Comparison of ENCODE assay signal across 8 mouse cellular contexts in genomic region chr2:165034131-165035057, GRCm38 (mm10). TPM values are rescaled to one million over a fixed set of nuclear protein-coding genes. Genes with fewer than 3 reads are reported as not detected.
DNase-seq lines count a peak whose midpoint lies in the region; ATAC-seq lines count a peak whose summit lies in the region.

Gene Ncoa5 (minus strand): TSS chr2:165034867.

- peak within 1 kb of the TSS; percentile 93 for H3K4me3 ChIP-seq in hindbrain, embryonic 16.5 days (ENCODE audit: low read length)
- peak within 1 kb of the TSS; percentile 51 for H3K4me3 ChIP-seq in macrophage (ENCODE audit: inconsistent target)

- H3K27me3 ChIP-seq in hindbrain, embryonic 16.5 days (replicated peaks; ENCODE audit: control insufficient read depth, insufficient read depth, low read length) = no peaks in the 10 kb centered on the region

- H3K9me3 ChIP-seq in hindbrain, embryonic 16.5 days (ENCODE audit: control insufficient read depth, low read length) = no peaks in the 10 kb centered on the region

- peak; percentile 97 for DNase-seq in T-cell, adult 2 months (ENCODE audit: low spot score)
- peak; percentile 96 to 97 for DNase-seq in cerebellum, postnatal 36 days
- peak; percentile 98 for DNase-seq in gastrocnemius, adult 18-20 months (ENCODE audit: low spot score)
- DNase-seq in left cerebral cortex, adult 18-20 months (ENCODE audit: low spot score in 2 of 2) = peak; percentile 98 to 99
- peak; percentile 98 for DNase-seq in right cerebral cortex, adult 18-20 months
- DNase-seq in urinary bladder, postnatal 10 days (ENCODE audit: low spot score) = peak; percentile 93

- peaks cover 49% of the 10 kb centered on the region for H3K79me2 ChIP-seq in macrophage (ENCODE audit: inconsistent target)

- WGBS in hindbrain, embryonic 16.5 days = under 1% methylated on average over 100 of the region's 111 CpGs
- WGBS in macrophage (ENCODE audit: missing documents) = under 1% methylated on average over 110 of the region's 111 CpGs

- peak within 1 kb of the TSS; percentile 95 for H3K27ac ChIP-seq in hindbrain, embryonic 16.5 days (ENCODE audit: low read depth, low read length)
- H3K27ac ChIP-seq in macrophage = no peak within 1 kb of the TSS

- H3K36me3 ChIP-seq in hindbrain, embryonic 16.5 days (ENCODE audit: control insufficient read depth, insufficient read depth, low read length) = no peaks in the 10 kb centered on the region
- no peaks in the 10 kb centered on the region for H3K36me3 ChIP-seq in macrophage (ENCODE audit: inconsistent target)

- peaks cover 30% of the 10 kb centered on the region for H3K4me1 ChIP-seq in hindbrain, embryonic 16.5 days (ENCODE audit: control insufficient read depth, insufficient read depth, low read depth, low read length)

- peak within 1 kb of the TSS; percentile 92 for H3K4me2 ChIP-seq in hindbrain, embryonic 16.5 days (ENCODE audit: low read length)

- peak; percentile 97 for ATAC-seq in hindbrain, embryonic 16.5 days

- H3K9ac ChIP-seq in hindbrain, embryonic 16.5 days (ENCODE audit: low read depth, low read length) = peak within 1 kb of the TSS; percentile 98

RNA-seq across cellular contexts. Expression of gene Ncoa5, which starts in this region (rescaled TPM):
- 10 to 100 TPM; 11.1 to 11.7 TPM for total RNA-seq in gastrocnemius, adult 18-20 months (2021)
- 83.8 and 90.0 TPM in 2 replicates for polyA plus RNA-seq in hindbrain, embryonic 16.5 days (2015; fragmentation: Nextera tagmentation; extraction: Ambion mirVana)
- total RNA-seq in left cerebral cortex, adult 18-20 months (2021) = 10 to 100 TPM; 53.4 to 56.8 TPM
- total RNA-seq in macrophage (2018; cell fraction: chromatin; rRNA removed) = 100 to 1,000 TPM in 21 of 26 experiments, 10 to 100 TPM in 5; 79.1 to 244 (median 122) TPM
- total RNA-seq in macrophage (2018; cell fraction: cytosol; rRNA removed) = 10 to 100 TPM; 17.4 to 38.7 (median 21.2) TPM
- 100 to 1,000 TPM in 5 of 26 experiments, 10 to 100 TPM in 21; 37.4 to 145 (median 72.1) TPM for total RNA-seq in macrophage (2018; cell fraction: nucleus; rRNA removed)
- polyA plus RNA-seq in macrophage (2018) = 20.5 to 27.6 TPM (median 25.1 TPM) in 3 replicates

Comparison
In these comparisons a context has a peak if more than half of its experiments do, and no peak if none do; other contexts are left out.
1. RNA of gene Ncoa5 (total RNA-seq): 53.4 to 56.8 TPM in left cerebral cortex, adult 18-20 months; 11.1 to 11.7 TPM in gastrocnemius, adult 18-20 months; every median in the first group is over 4 times any median in the second.
2. Peak in every context shown above with its lines, with median percentiles within 50 percentile points of each other: DNase-seq.